Mouse (Mus musculus) kidney, adult 2 months (tissue): Measurements from ENCODE around the gene 9130019O22Rik. TPM values are rescaled to one million over a fixed set of nuclear protein-coding genes. Genes with fewer than 3 reads are reported as not detected.

ENCODE experiments used
- DNase-seq: peaks from one replicate; pipeline ENCODE4 v3.0.0; 2021
- H3K27ac ChIP-seq: fragments of 200-500 bp; 2 replicates; pipeline ENCODE4 v1.5.1; 2012; ENCODE audit warnings: low read depth, low read length, control low read depth, inconsistent platforms; ENCODE audit not compliant: insufficient read depth
- H3K27me3 ChIP-seq: fragments of 200-500 bp; replicated peaks from 2 replicates; pipeline ENCODE4 v1.6.1; 2012; ENCODE audit warnings: mild to moderate bottlenecking, moderate library complexity, low read length, inconsistent platforms; ENCODE audit not compliant: control insufficient read depth, insufficient read depth
- H3K36me3 ChIP-seq: fragments of 200-500 bp; 2 replicates; pipeline ENCODE4 v1.6.1; 2012; ENCODE audit warnings: mild to moderate bottlenecking, moderate library complexity, low read length, inconsistent platforms; ENCODE audit not compliant: control insufficient read depth, insufficient read depth
- H3K4me1 ChIP-seq: fragments of 200-500 bp; 2 replicates; pipeline ENCODE4 v1.6.1; 2011; ENCODE audit warnings: low read length; ENCODE audit not compliant: control insufficient read depth, insufficient read depth
- H3K4me3 ChIP-seq: fragments of 200-500 bp; 2 replicates; pipeline ENCODE4 v1.5.1; 2011; ENCODE audit warnings: mild to moderate bottlenecking, low read depth, low read length, control low read depth; ENCODE audit not compliant: insufficient read depth
- CTCF ChIP-seq: fragments of 200-500 bp; conservative IDR thresholded peaks from 2 replicates; pipeline ENCODE4 v1.5.1; 2011; ENCODE audit warnings: low read depth, mild to moderate bottlenecking, control low read depth, low read length, moderate library complexity, mixed read lengths; ENCODE audit not compliant: insufficient read depth, insufficient read length
- POLR2A ChIP-seq: fragments of 200-500 bp; IDR thresholded peaks from one replicate; pipeline ENCODE4 v1.6.1; 2011; ENCODE audit warnings: low read depth, low read length, control low read depth
- WGBS: fragments of 180-500 bp; shearing (Covaris S2); methylation state at CpG from one replicate; pipeline ENCODE4 v1.1.7; 2018; 5-methylcytosine and 5-hydroxymethylcytosine counted together
- polyA plus RNA-seq: library from polyadenylated mRNA; depleted of rRNA; stranded (reverse); fragments of >200 nt; gene quantifications from 2 replicates; pipeline ENCODE4 v1.2.3, GENCODE M21; 2012; rRNA removed

9130019O22Rik gene
- polyA plus RNA-seq, 1 experiment = 3.3 TPM

- WGBS = 72% methylated on average over 4 of the region's 4 CpGs
- H3K27me3 ChIP-seq = no peaks in the 10 kb centered on the region
- TF ChIP-seq CTCF (no peak), POLR2A (no peak)
- DNase-seq = peak; percentile 8
- no peaks in the 10 kb centered on the region for H3K36me3 ChIP-seq
- no peaks in the 10 kb centered on the region; the same call in 1 of the 2 replicates for H3K4me1 ChIP-seq
- H3K4me3 ChIP-seq = no peak overlapping the region
- H3K27ac ChIP-seq = no peak overlapping the region
Observed at GRCm38 (mm10) chr7:127335604-127336003, 51.4 kb downstream of the 9130019O22Rik start.

DNA sequence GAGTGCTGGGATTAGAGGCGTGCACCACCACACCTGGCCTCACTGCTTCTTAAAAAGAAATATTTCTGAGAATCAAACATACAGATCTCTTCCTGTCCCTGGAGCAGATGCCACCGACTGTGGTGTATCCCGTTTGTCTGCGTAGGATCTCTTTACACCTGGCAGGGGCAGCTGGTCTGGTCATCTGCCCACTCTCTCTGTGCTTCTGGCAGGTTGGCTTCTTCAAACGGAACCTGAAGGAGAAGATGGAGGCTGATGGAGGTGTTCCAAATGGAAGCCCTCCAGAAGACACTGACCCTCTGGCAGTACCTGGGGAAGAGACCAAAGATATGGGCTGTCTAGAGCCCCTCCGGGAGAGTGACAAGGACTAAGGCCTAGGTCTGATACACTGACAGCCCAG, 53.7 kb downstream of the 9130019O22Rik start:
- H3K4me1 ChIP-seq = no peaks in the 10 kb centered on the region
- DNase-seq = no peak
- H3K4me3 ChIP-seq = no peak overlapping the region
- WGBS = 86% methylated on average over 6 of the region's 6 CpGs
- no peaks in the 10 kb centered on the region for H3K27me3 ChIP-seq
- TF ChIP-seq POLR2A = no peak
- TF ChIP-seq CTCF = no peak
- no peaks in the 10 kb centered on the region for H3K36me3 ChIP-seq
- H3K27ac ChIP-seq = no peak overlapping the region

Other genes with a start within 250 kb of the 9130019O22Rik start
- 2.7 and 5.2 TPM in 2 replicates for gene Spn, start 249.3 kb downstream of the 9130019O22Rik start, polyA plus RNA-seq
- 26.9 and 33.6 TPM in 2 replicates for gene Cd2bp2, start 191.1 kb downstream of the 9130019O22Rik start, polyA plus RNA-seq
- gene Tbc1d10b, start 178.7 kb downstream of the 9130019O22Rik start, polyA plus RNA-seq = 26.8 and 28.5 TPM in 2 replicates
- 0.33 and 90.1 TPM in 2 replicates for gene Mylpf, start 178.3 kb downstream of the 9130019O22Rik start, polyA plus RNA-seq
- gene Zfp553, start 154.1 kb downstream of the 9130019O22Rik start, polyA plus RNA-seq = 7.9 and 9.6 TPM in 2 replicates
- 24.1 and 38.4 TPM in 2 replicates for gene Sept1, start 154.0 kb downstream of the 9130019O22Rik start, polyA plus RNA-seq
- gene Zfp771, start 142.9 kb downstream of the 9130019O22Rik start, polyA plus RNA-seq = 48.4 and 85.5 TPM in 2 replicates
- gene Dctpp1, start 126.5 kb downstream of the 9130019O22Rik start, polyA plus RNA-seq = 68.9 and 70.5 TPM in 2 replicates
- gene Sephs2, start 113.1 kb downstream of the 9130019O22Rik start, polyA plus RNA-seq = 153 and 156 TPM in 2 replicates
- gene Itgal, start 90.9 kb downstream of the 9130019O22Rik start, polyA plus RNA-seq = 2.9 and 7.2 TPM in 2 replicates
- gene Zfp768, start 41.6 kb downstream of the 9130019O22Rik start, polyA plus RNA-seq = 36.7 and 52.0 TPM in 2 replicates
- gene Zfp747, start 11.1 kb downstream of the 9130019O22Rik start, polyA plus RNA-seq = 6.5 and 7.2 TPM in 2 replicates
- gene E430018J23Rik, start 6.5 kb upstream of the 9130019O22Rik start, polyA plus RNA-seq = 5.5 and 7.4 TPM in 2 replicates
- gene Zfp764, start 19.7 kb upstream of the 9130019O22Rik start, polyA plus RNA-seq = 6.2 and 6.6 TPM in 2 replicates
- gene Zfp688, start 34.9 kb upstream of the 9130019O22Rik start, polyA plus RNA-seq = 19.1 TPM in 2 replicates
- 3.0 and 3.4 TPM in 2 replicates for gene Zfp689, start 62.0 kb upstream of the 9130019O22Rik start, polyA plus RNA-seq
- 58.7 and 62.6 TPM in 2 replicates for gene Prr14, start 72.4 kb upstream of the 9130019O22Rik start, polyA plus RNA-seq
- gene Fbrs, start 92.0 kb upstream of the 9130019O22Rik start, polyA plus RNA-seq = 19.1 and 23.7 TPM in 2 replicates
- 17.0 and 18.6 TPM in 2 replicates for gene Srcap, start 124.8 kb upstream of the 9130019O22Rik start, polyA plus RNA-seq
- 12.5 and 13.1 TPM in 2 replicates for gene Gm42715, start 132.4 kb upstream of the 9130019O22Rik start, polyA plus RNA-seq
- not detected in 2 replicates for gene Tmem265, start 174.2 kb upstream of the 9130019O22Rik start, polyA plus RNA-seq
- gene Phkg2, start 186.2 kb upstream of the 9130019O22Rik start, polyA plus RNA-seq = 53.6 and 65.6 TPM in 2 replicates
- gene Ccdc189, start 201.4 kb upstream of the 9130019O22Rik start, polyA plus RNA-seq = 17.1 and 18.6 TPM in 2 replicates
- gene Rnf40, start 201.6 kb upstream of the 9130019O22Rik start, polyA plus RNA-seq = 24.7 and 25.7 TPM in 2 replicates
- 12.3 and 16.9 TPM in 2 replicates for gene Zfp629, start 228.6 kb upstream of the 9130019O22Rik start, polyA plus RNA-seq